Mouse (Mus musculus) gastrocnemius, postnatal 25 days (tissue): ENCODE data around the gene Rnf31. TPM values are rescaled to one million over a fixed set of nuclear protein-coding genes. Genes with fewer than 3 reads are reported as not detected.
A peak's percentile ranks its signal among the peaks of the same experiment; 100 is the strongest.

Source experiments
- DNase-seq: peaks from one replicate; pipeline ENCODE4 v3.0.0; 2022
- long read RNA-seq, 2 experiments: library from polyadenylated mRNA; stranded (forward); transcript quantifications; one replicate each; pipeline ENCODE4 v2.0.0; 2021
- total RNA-seq, 2 experiments: library from RNA; stranded (reverse); gene quantifications; 1 replicate in 1 of 2; 2 replicates in 1 of 2; pipeline ENCODE4 v1.2.3; 2021

Gene Rnf31
- total RNA-seq: 10 to 100 TPM; 11.1 to 20.7 TPM
- long read RNA-seq, experiment 1: 0 reads
- long read RNA-seq, experiment 2, partial matches to known transcripts: 1 of 2 reads
- long read RNA-seq, experiment 2, other reads (novel, unspliced or antisense): 0 of 2 reads

DNA sequence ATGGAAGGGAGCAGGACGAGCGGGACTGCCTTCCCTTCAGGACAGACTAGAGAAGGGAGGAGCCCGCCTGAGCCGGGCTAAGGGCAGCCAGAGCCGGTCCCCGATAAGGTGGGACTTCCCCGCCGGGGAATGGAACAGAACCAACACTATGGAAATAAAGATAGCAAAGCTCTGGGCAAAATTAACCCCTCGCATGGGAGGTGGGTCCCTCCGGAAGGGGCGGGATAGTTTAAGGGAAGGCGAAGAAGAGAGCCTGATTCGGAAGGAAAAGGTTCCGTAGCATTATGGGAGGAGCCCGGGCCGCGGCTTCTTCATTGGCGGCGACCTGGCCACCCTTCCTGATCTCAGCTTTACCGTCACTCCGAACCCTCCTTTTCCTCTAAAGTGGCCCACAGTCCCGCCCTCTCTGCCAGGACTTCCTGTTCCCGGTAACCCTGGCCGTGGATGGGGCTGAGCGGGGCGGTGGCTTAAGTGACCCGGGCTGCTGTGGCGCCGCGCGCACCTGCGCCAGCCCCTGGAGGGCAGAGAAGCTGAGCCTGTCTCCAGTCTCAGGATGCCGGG, at the start of gene Rnf31:
Gene Rnf31 (plus strand): TSS at position 378 of the 561 bp plus-strand sequence.
- peak; percentile 97 for DNase-seq

DNA sequence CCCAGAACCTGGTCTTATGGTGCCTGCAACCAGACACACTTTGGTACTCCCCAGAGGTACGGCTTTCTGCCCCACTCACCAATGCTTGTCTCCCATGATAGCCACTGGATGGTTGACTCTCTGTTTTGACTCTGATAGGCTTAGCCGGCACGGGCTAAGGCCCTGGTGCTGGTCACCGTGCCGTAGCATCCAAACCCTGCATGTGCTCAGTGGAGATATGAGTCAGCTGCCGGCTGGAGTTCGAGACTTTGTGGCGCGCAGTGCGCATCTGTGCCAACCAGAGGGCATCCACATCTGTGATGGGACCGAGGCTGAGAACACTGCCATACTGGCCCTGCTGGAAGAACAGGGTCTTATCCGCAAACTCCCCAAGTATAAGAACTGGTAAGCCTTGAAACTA, 49.2 kb upstream of the Rnf31 start:
- DNase-seq: no peak

DNA sequence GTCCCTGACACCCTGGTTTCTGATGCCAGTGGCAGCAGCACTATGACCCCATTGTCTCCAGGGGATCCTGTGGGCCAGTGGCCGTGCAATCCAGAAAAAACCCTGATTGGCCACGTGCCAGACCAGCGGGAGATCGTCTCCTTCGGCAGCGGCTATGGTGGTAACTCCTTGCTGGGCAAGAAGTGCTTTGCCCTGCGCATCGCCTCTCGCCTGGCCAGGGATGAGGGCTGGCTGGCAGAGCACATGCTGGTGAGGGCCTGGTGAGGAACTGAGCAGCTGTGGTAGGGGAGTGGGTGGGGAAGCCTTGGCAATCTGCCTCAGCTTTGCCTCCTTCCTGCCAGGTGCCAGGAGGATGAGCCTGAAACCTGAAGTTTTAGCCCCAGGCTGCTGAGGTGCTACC, 47.2 kb upstream of the Rnf31 start:
- no peak for DNase-seq

DNA sequence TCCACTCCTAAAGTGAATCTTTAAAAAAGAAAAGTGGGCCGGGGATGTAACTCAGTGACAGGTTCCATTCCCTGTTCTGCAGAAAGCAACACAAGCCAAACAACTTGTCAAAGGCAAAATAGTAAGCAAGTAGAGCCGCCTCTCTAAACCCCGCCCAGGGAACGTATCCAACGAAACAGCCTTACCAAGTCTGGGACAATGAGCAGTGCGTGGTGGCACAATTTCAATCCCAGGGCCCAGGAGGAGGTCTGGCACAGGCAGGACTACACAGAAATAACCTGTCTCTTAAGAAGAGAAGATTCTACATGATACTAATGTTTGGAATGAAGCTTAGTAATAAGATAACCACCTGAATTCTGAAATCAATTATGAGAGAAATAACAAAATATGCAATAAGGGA, 41.3 kb upstream of the Rnf31 start:
- DNase-seq: no peak

DNA sequence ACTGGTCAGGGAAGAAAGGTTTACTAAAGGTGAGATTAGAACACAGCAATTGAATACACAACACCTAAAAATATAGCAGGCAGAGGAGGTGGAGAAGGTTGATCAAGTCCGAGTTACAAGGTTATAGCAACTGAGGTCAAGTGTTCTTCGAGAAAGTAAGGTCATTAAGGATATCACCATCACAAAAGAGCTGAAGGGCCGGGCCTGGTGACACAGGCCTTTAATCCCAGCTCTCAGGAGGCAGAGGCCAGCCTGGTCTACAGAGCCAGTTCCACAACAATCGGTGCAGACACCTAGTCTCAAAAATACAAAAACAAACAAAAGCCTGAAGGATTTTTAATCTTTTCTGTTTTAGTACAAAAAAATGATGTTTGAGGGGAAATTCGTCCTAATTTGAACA, 40.2 kb upstream of the Rnf31 start:
- DNase-seq: no peak

DNA sequence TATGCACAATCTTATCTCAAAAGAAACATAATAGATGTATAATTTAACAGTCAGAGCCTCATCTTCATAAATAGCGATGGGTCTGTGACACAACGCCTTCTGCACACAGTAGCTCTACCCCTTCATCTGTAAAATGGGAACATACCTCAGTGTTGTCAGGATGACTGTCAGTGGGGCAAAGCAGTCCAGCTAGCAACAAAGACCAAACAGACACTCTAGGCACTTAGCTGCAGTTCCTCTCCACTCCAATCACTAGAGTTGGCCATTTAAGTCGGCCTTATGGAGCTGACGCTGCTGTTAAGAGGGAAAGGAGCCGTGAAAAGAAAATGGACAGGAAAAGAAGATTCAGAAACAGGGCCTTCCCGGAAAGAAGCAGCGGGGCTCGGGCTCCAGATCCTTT, 39.7 kb upstream of the Rnf31 start:
- DNase-seq: no peak

DNA sequence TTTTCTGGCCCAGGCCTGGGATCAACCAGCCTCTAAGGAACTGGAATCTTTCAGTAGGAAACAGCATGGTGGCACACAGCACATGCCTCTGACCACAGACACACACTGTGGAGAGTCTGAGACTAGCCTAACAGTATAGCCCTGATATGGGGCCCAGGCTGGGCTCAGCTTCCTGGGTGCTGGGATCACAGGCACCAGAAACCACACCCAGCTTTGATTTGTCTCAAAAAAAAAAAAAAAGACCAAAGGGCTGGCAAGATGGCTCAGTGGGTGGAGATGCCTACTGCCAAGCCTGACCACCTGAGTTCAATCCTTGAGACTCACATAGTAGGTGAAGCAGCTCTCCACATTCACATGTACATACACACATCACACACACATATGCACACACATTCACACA, 36.9 kb upstream of the Rnf31 start:
- no peak for DNase-seq

DNA sequence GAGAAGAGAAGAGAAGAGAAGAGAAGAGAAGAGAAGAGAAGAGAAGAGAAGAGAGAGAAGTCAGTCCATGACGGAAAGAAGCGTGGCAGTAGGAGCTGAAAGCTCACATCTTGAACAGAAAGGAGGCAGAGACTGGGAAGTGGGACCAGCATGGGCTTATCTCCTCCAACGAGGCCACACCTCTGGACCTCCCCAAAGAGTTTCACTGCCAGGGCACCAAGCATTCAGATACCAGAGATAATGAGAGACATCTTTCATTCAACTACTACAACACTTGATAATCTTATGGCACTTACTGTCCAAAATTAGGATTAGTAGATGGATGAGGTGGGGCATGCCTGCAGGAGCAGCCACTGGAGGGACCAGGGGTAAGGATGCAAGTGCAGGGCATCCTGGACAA, 35.7 kb upstream of the Rnf31 start:
- DNase-seq: no peak

DNA sequence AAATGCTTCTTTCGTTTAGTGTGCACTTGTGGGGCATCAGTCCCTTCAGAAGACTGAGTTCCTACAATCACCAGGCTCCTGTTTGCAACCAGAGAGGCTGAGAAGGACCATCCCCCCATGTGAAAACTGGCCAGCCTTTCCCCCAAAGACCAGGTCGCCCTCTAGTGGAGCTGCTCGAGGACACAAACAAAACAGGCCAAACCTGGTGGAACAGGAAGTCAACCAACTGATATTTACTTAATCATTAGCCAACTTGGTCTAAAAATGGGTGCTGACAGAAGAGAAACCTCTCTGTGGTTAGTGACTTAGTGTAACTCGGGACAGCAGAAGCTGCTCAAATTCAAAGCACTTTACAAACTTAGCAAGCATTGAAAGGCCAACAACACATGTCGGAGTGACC, 34.5 kb upstream of the Rnf31 start:
- peak; percentile 62 for DNase-seq

DNA sequence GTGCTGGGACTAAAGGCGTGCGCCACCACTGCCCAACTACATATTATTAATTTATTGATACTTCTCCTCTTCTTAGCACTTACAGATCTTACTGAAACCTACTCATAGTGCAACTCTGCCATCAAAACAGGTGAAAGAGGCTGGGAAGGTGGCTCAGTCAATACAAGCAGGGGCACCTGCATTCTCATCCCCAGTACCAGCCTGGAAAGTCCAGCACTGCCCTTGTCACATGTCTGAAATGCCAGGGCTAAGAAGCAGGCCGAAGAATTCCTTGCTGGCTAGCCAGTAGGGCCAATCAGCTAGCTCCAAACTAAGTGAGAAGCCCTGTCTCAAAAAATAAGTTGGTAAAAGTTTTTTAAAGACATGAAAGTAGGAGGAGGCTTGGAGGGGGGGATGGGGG, 33.9 kb upstream of the Rnf31 start:
- no peak for DNase-seq

DNA sequence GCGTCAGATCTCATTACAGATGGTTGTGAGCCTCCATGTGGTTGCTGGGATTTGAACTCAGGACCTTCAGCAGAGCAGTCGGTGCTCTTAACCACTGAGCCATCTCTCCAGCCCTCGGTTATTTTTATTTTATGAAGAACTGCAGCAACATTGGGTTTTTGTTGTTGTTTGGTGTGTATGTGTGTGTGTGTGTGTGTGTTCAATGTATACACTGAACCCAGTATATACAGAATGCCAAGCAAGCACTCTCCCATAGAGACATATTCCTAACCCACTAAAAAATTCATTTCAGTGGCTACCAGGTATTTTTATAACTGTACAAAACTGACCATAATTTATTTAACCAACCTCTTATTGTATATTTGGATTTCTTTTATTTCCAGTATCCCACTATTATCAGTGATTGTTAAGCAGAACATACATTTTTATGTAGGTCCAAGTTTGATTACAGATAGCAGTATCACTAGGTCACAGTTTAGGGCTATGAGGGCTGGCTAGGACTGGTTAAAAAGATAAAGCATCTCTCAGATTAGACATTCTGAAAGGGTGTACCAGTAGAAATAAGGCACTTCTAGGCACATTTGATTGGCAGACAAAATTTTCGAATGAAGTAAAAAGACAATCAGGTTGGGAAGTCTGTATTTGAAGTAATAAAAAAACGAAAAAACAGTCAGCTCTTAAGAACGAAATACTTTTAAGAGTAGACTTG, 32.6 kb upstream of the Rnf31 start:
- DNase-seq: no peak

DNA sequence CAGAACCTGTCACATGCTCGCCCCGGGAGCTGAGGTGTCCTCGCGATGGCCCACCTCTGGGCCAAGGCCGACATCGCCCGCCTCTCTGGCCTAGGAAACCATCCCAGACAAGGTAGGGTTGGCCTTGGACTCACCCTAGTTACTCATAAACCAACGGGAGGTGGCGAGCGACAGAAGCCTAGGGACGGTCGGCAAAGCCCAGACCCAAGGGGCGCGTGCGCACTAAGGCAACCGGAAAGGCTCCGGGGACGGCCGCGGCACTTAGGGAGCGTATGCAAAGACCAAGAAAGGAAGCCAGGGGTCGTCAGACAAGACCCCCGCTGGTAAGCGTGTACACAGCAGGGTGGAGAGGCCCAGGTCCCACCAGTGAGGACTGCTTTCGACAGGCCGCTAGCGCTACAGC, 31.7 kb upstream of the Rnf31 start, which contains the start of gene Dcaf11:
Gene Dcaf11 (plus strand): TSS at position 208 of the 403 bp plus-strand sequence.
- peak; percentile 90 for DNase-seq

DNA sequence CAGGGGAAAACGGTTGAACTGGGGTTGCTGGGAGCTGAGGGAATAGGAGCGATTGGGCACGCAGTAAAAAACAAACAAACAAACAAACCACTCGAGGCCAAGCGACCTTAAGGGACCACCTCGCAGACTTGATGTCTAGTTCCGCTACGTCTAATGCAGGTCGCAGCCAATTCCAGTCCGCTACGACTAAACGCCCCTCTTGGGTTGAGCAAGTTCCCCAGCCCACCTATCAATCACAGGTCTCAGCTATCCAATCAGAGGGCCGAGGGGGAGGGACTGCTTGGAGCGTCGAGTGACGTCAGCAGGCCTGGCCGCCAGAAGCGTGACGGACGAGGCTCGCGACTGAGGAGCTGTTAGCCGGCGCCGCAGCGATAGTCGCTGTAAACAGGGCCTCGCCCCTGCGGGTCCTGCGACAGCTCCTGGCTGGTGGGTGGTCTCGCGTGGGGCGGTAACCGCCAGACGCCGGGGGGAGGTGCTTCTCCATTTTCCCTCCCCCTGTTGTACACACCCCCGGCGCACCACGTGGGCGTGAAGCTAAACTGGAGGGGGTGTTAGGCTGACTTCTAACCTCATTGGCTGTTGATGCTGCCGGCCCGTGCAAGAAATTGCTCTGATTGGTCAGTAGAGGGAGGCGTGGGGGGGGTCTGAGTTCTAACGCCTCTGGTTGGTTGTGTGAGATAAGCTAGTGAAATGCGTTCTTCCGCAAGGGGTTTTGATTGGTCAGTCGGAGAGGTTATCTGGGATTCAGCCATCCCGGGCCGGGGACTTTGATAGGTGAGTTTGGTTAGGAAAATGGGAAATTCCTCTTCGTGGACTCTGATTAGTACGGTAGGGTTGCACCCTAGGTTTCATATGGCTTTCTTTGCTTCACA, 31.1 kb upstream of the Rnf31 start, which contains the start of gene A730061H03Rik:
Gene A730061H03Rik (minus strand): TSS at position 205 of the 872 bp plus-strand sequence.
- DNase-seq: peak; percentile 99

DNA sequence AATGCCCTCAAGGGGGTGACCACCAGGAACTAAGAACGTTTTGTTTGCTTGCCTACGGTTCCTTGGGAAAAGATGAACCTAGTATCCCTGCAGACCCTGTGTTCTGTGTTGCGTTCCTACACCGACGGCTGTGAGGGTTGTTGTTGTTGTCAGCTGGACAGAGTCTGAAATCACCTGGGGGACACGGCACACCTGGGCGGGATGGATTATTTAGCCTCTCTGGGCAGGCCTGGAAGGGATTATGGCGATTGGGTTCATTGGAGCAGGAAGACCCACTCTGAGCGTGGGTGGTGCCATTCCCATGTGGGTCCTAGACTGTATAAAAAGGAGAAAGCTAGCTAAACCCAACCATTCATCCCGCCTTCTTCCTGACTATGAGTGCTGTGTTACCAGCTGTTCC, 29.6 kb upstream of the Rnf31 start:
- DNase-seq: no peak

DNA sequence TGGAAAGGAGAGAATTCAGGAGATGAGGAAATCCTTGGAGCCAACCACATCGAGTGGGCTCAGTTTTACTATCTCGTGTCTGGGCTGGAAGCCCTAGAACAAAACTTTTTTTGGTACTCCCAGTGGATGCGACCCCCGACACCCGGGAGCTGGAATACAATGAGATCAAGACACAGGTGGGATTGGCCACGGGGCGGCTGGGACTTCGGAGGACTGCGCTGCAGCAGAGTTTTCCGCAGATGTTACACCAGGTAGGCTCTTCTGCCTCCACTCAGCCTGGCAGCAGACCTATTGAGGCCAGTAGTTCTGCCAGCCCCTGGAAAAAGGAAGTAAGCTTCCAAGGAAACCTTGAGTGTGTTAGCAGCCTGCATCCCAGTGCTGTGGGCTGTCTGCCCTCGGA, 28.3 kb upstream of the Rnf31 start:
- DNase-seq: no peak

DNA sequence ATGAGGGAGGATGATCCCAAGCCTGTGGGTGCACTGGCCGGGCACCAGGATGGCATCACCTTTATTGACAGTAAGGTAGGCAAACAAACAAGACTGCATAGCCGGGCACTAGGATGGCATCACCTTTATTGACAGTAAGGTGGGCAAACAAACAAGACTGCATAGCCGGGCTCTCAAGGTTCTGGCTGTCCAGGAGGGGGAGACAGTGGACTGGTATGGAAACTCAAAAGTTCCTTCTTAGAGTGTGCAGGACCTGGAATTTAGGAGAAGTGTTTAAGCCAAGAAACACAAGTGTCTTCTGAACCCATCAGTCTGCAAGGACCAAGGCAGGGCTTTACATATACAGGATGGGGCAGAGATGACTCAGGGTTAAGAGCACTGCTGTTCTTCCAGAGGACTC, 25.8 kb upstream of the Rnf31 start:
- DNase-seq: no peak

DNA sequence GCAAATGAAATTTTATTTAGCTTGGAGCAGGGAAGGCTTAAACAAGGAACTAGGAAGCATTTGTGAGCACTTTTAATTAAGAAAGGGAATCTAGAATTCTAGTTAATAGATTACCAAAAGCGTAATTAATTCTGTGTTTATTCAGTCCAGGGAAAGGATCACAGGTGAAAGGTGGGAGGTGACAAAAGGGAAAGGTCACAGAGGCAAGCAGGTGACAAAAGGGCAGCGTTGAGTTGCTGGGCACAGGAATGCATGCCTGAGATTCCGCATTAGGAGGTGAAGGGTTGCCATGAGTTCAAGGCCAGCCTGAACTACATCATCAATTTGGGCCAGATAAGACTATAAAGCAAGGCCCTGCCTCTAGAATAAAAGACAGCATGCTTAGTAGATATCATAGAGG, 24.0 kb upstream of the Rnf31 start:
- no peak for DNase-seq

DNA sequence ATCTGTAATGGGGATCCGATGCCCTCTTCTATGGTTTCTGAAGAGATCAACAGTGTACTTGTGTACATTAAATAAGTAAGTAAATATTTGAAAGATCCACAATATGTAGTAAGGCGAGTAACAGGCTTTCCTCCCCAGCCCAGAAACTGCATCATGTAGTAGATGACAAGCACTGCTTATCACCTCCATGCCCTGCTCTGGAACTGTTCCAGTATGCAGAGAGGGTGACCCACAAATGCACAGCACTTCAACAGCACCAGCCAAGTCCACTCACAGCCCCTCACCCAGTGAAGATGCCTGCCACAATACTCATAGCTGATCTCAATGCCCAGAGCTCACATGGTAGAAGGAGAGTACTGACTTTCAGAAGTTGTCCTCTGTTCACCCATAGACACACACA, 20.9 kb upstream of the Rnf31 start:
- DNase-seq: no peak

DNA sequence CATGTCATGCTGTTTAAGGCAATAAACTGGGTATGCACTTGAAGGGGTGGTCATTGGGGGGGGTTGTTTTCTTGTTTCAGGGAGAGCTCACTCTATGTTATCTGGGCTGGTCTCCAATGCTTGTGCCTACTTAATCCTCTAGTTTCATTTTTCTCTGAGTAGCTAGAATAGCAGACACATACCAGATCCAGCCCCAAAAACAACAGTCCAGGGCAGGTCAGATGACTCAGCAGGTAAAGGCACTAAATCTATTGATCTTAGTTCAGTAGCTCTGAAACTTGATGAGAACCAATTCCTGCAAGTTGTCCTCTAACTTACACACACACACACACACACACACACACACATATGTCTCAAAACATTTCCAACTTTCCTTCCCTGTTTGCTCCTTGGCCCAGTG, 19.7 kb upstream of the Rnf31 start:
- DNase-seq: no peak

DNA sequence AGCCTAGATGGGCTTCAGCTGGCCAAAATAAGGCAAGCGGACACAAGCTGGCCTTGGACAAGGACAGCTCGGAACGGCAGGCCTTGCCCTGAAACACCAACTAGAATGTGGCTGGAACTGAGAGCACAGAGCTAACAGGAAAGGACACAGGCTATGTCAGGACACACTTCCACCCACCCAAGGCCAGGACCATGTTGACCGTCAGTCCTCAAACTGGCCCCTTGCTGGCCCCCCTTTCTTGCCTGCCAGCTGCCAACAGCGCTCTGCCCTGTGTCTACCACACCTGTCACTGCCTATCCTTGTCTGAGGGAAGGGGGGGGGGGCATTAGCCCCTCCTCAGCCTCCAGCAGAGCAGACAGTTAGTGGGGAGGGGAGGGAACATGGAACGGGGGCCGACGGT, 16.2 kb upstream of the Rnf31 start, which contains the start of gene Fitm1:
Gene Fitm1 (plus strand): TSS at position 316 of the 400 bp plus-strand sequence.
- DNase-seq: peak; percentile 86

DNA sequence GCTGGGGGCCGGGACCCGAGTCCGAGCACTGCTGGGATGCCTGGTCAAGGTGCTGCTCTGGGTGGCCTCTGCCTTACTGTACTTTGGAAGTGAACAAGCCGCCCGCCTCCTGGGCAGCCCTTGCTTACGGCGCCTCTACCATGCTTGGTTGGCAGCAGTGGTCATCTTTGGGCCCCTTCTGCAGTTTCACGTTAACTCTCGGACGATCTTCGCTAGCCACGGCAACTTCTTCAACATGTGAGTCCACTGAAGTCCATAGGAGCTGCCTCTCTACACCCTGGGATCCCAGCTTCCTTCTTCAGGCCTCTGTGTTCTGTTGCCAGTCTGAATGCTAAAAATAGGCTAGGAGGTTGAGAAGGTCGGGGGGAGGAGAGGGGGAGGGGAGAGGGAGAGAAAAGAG, 15.8 kb upstream of the Rnf31 start:
- peak; percentile 38 for DNase-seq

DNA sequence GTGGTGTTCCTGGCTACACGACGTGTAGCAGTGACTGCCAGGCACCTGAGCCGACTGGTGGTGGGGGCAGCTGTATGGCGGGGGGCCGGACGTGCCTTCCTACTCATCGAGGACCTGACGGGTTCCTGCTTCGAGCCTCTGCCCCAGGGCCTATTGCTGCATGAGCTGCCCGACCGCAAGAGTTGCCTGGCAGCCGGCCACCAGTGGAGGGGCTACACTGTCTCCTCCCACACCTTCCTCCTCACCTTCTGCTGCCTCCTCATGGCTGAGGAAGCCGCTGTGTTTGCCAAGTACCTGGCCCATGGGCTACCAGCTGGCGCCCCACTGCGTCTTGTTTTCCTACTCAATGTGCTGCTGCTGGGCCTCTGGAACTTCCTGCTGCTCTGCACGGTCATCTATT, 15.1 kb upstream of the Rnf31 start:
- peak; percentile 61 for DNase-seq
